Mouse (Mus musculus) CH12.LX (cell line): ENCODE data around the gene Slc22a16. TPM values are rescaled to one million over a fixed set of nuclear protein-coding genes. Genes with fewer than 3 reads are reported as not detected.

Experiments
- DNase-seq: peaks from one replicate; pipeline ENCODE4 v3.0.0-alpha.2; 2013; ENCODE audit errors: extremely low read depth
- H3K27ac ChIP-seq: 2 replicates; pipeline ENCODE4 v1.5.1; 2012; ENCODE audit warnings: low read depth, mild to moderate bottlenecking, control low read depth, moderate library complexity; ENCODE audit not compliant: insufficient read depth
- H3K27me3 ChIP-seq: replicated peaks from 2 replicates; pipeline ENCODE3; 2012; ENCODE audit warnings: inconsistent platforms
- H3K36me3 ChIP-seq, 2 experiments: replicated peaks in 1 of 2; 2 replicates each; pipeline versions ENCODE3 to v1.6.1; 2012; ENCODE audit warnings: inconsistent platforms in 1 of 2, low read length in 1 of 2, mild to moderate bottlenecking in 1 of 2, mixed read lengths in 1 of 2, moderate library complexity in 1 of 2; ENCODE audit not compliant: control insufficient read depth in 1 of 2, insufficient read depth in 1 of 2
- H3K4me1 ChIP-seq, 2 experiments: 2 replicates each; pipeline ENCODE4 v1.6.1; 2012; ENCODE audit warnings: inconsistent platforms in 1 of 2, moderate library complexity in 1 of 2; ENCODE audit not compliant: insufficient read depth in 2 of 2, control insufficient read depth in 1 of 2
- H3K4me2 ChIP-seq: 2 replicates; pipeline ENCODE4 v1.6.1; 2012; ENCODE audit warnings: low read depth, mild to moderate bottlenecking, control low read depth; ENCODE audit not compliant: poor library complexity, insufficient read depth, severe bottlenecking
- H3K4me3 ChIP-seq, 3 experiments: fragments of 150-350 bp in 1 of 3; sonication (generic) in 1 of 3; replicated peaks in 1 of 3; 2 replicates each; pipeline versions ENCODE3 to v1.5.1; 2011 to 2012; ENCODE audit warnings: low read depth in 2 of 3, low read length in 2 of 3, mild to moderate bottlenecking in 2 of 3, moderate library complexity in 2 of 3, control low read depth in 1 of 3, improper control_type of control experiment in 1 of 3, inconsistent platforms in 1 of 3, mixed read lengths in 1 of 3; ENCODE audit not compliant: poor library complexity in 1 of 3
- H3K79me2 ChIP-seq: replicated peaks from 2 replicates; pipeline ENCODE4 v1.6.1; 2012; ENCODE audit warnings: mild to moderate bottlenecking, moderate library complexity; ENCODE audit not compliant: control insufficient read depth, poor library complexity, insufficient read depth, severe bottlenecking; ENCODE audit errors: extremely low read depth
- H3K9ac ChIP-seq: 2 replicates; pipeline ENCODE4 v1.6.1; 2012; ENCODE audit warnings: low read depth, mild to moderate bottlenecking, control low read depth, moderate library complexity; ENCODE audit not compliant: insufficient read depth
- H3K9me3 ChIP-seq: replicated peaks from 2 replicates; pipeline ENCODE3; 2012; ENCODE audit warnings: low read length, inconsistent platforms, mixed read lengths
- BHLHE40 ChIP-seq: IDR thresholded peaks from 2 replicates; pipeline ENCODE4 v1.6.1; 2011; ENCODE audit warnings: mild to moderate bottlenecking, low read depth, low read length, improper control_type of control experiment
- CHD2 ChIP-seq: IDR thresholded peaks from 2 replicates; pipeline ENCODE4 v1.6.1; 2011; ENCODE audit warnings: low read length, improper control_type of control experiment
- CTCF ChIP-seq, 2 experiments: IDR thresholded peaks in 1 of 2; conservative IDR thresholded peaks in 1 of 2; 2 replicates each; pipeline ENCODE4 v1.5.1; 2011 to 2012; ENCODE audit warnings: low read depth in 2 of 2, low read length in 2 of 2, improper control_type of control experiment in 1 of 2, inconsistent platforms in 1 of 2, mild to moderate bottlenecking in 1 of 2, moderate library complexity in 1 of 2
- ELF1 ChIP-seq: IDR thresholded peaks from 2 replicates; pipeline ENCODE4 v1.6.1; 2014; ENCODE audit warnings: low read depth, mild to moderate bottlenecking, inconsistent platforms, low read length, improper control_type of control experiment
- ETS1 ChIP-seq: conservative IDR thresholded peaks from 2 replicates; pipeline ENCODE4 v1.6.1; 2012; ENCODE audit warnings: low read depth, mild to moderate bottlenecking, inconsistent platforms, low read length, improper control_type of control experiment, moderate library complexity
- GABPA ChIP-seq: IDR thresholded peaks from 2 replicates; pipeline ENCODE4 v1.6.1; 2012; ENCODE audit warnings: low read depth, low read length, improper control_type of control experiment, inconsistent platforms; ENCODE audit not compliant: insufficient replicate concordance
- IRF4 ChIP-seq: IDR thresholded peaks from 2 replicates; pipeline ENCODE4 v1.6.1; 2014; ENCODE audit warnings: low read depth, mild to moderate bottlenecking, inconsistent platforms, low read length, improper control_type of control experiment
- JUN ChIP-seq: IDR thresholded peaks from 2 replicates; pipeline ENCODE4 v1.6.1; 2011; ENCODE audit warnings: low read depth, mild to moderate bottlenecking, low read length, improper control_type of control experiment, moderate library complexity; ENCODE audit not compliant: insufficient read depth
- JUND ChIP-seq: conservative IDR thresholded peaks from 2 replicates; pipeline ENCODE4 v1.6.1; 2011; ENCODE audit warnings: low read depth, low read length, improper control_type of control experiment
- MAFK ChIP-seq: IDR thresholded peaks from 2 replicates; pipeline ENCODE4 v1.6.1; 2011; ENCODE audit warnings: low read length, improper control_type of control experiment; ENCODE audit not compliant: insufficient replicate concordance
- MXI1 ChIP-seq: IDR thresholded peaks from 2 replicates; pipeline ENCODE4 v1.6.1; 2011; ENCODE audit warnings: mild to moderate bottlenecking, low read depth, low read length, improper control_type of control experiment
- NRF1 ChIP-seq: IDR thresholded peaks from 2 replicates; pipeline ENCODE4 v1.6.1; 2014; ENCODE audit warnings: low read depth, mild to moderate bottlenecking, inconsistent platforms, low read length, improper control_type of control experiment, moderate library complexity
- PAX5 ChIP-seq: IDR thresholded peaks from 2 replicates; pipeline ENCODE4 v1.6.1; 2012; ENCODE audit warnings: low read length, inconsistent platforms, mixed read lengths
- RAD21 ChIP-seq: IDR thresholded peaks from 2 replicates; pipeline ENCODE4 v1.6.1; 2011; ENCODE audit warnings: low read depth, mild to moderate bottlenecking, low read length, improper control_type of control experiment, moderate library complexity
- SMC3 ChIP-seq: IDR thresholded peaks from 2 replicates; pipeline ENCODE4 v1.6.1; 2011; ENCODE audit warnings: low read depth, low read length, improper control_type of control experiment
- TCF12 ChIP-seq: IDR thresholded peaks from 2 replicates; pipeline ENCODE4 v1.6.1; 2014; ENCODE audit warnings: low read depth, mild to moderate bottlenecking, inconsistent platforms, low read length, improper control_type of control experiment
- UBTF ChIP-seq: IDR thresholded peaks from 2 replicates; pipeline ENCODE4 v1.6.1; 2012; ENCODE audit warnings: low read depth, mild to moderate bottlenecking, inconsistent platforms, low read length, improper control_type of control experiment, moderate library complexity
- ZMIZ1 ChIP-seq: IDR thresholded peaks from 2 replicates; pipeline ENCODE4 v1.6.1; 2012; ENCODE audit warnings: low read depth, mild to moderate bottlenecking, inconsistent platforms, low read length, improper control_type of control experiment
- ZNF384 ChIP-seq: IDR thresholded peaks from 2 replicates; pipeline ENCODE4 v1.6.1; 2012; ENCODE audit warnings: low read depth, low read length, improper control_type of control experiment, inconsistent platforms
- dilution Hi-C: fragments of 300-500 bp; cut with MboI; formaldehyde crosslinking; loops from 2 replicates; pipeline ENCODE4 v1.14.3; 2020; ENCODE audit warnings: low sequenced_read_pairs; ENCODE audit not compliant: extremely low pct_unique_long_range_greater_than_20kb, extremely low pct_ligation_motif_present
- in situ Hi-C: fragments of 300-500 bp; cut with MboI; formaldehyde crosslinking; loops from 3 replicates; pipeline ENCODE4 v1.14.3; 2019; ENCODE audit warnings: low sequenced_read_pairs, low pct_ligation_motif_present, low pct_unique_long_range_greater_than_20kb, mixed read lengths
- polyA plus RNA-seq: library from polyadenylated mRNA; unstranded; fragments of >175 nt; gene quantifications from 2 replicates; pipeline ENCODE4 v1.2.1, GENCODE M21; 2012; ENCODE audit warnings: low read depth; ENCODE audit not compliant: insufficient read length
- total RNA-seq, 2 experiments: library from RNA; depleted of rRNA; stranded (reverse); fragments of 300-350 nt in 1 of 2; fragments of >200 nt in 1 of 2; gene quantifications; 2 replicates each; pipeline ENCODE4 v1.2.3; 2012 to 2014

Gene Slc22a16
- total and polyA plus RNA-seq, 3 experiments = not detected

DNA sequence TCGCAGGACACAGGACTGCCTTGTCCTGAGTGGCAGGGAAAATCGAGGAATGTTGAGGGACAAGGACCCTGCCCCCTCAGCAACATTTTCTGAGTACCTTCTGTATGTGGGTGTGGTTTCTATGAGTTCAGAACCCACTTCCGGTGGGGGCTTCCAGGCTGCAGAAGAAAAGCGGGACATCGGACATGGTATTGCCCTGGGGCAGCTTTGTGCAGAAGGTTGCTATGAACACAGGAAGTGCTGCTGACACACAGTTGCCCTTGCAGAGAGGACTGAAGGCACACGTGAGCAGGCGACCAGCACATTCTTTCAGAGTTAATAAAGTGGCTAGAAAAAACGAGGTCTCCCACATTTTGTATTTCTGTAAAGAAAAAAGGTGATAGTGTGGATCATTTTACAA is 42.6 kb upstream of the Slc22a16 start:
- H3K4me3 ChIP-seq = no peak overlapping the region
- H3K27me3 ChIP-seq = no peaks in the 10 kb centered on the region
- H3K4me1 ChIP-seq = peaks cover 6 to 39% of the 10 kb centered on the region in 2 experiments
- H3K36me3 ChIP-seq = no peaks in the 10 kb centered on the region
- no peak overlapping the region for H3K9ac ChIP-seq
- peak; percentile 35 for DNase-seq
- dilution Hi-C loops (no loop called here), in situ Hi-C loops (loop anchor here (5.0 to 10.0 kb wide), 2 partner anchors 270 to 473 kb away; partner anchors contain the start of gene Gtf3c6)
- TF ChIP-seq MXI1 = no peak
- TF ChIP-seq ELF1 = peak; percentile 52; the same call in 1 of the 2 replicates
- peak; percentile 9; the same call in 1 of the 2 replicates for TF ChIP-seq IRF4
- TF ChIP-seq MAFK = no peak
- peak; percentile 86 for TF ChIP-seq BHLHE40
- no peak for TF ChIP-seq ETS1
- no peak for TF ChIP-seq UBTF
- TF ChIP-seq JUND = no peak
- TF ChIP-seq CTCF (conservative IDR thresholded peaks at IDR 0.05 in 1 of 2, IDR thresholded peaks at IDR 0.05 in 1 of 2; ENCODE audit: low read depth in 2 of 2, low read length in 2 of 2) = no peak
- no peak for TF ChIP-seq PAX5
- TF ChIP-seq GABPA = no peak
- H3K9me3 ChIP-seq = no peaks in the 10 kb centered on the region
- H3K4me2 ChIP-seq = peak overlapping the region; percentile 37; the same call in 1 of the 2 replicates
- H3K27ac ChIP-seq = no peak overlapping the region
- no peaks in the 10 kb centered on the region for H3K79me2 ChIP-seq

GRCm38 (mm10) chr10:40528668-40529067 is 41.5 kb upstream of the Slc22a16 start:
- no peak for DNase-seq
- H3K27me3 ChIP-seq = no peaks in the 10 kb centered on the region
- no peaks in the 10 kb centered on the region for H3K36me3 ChIP-seq
- no peak overlapping the region for H3K27ac ChIP-seq
- no peaks in the 10 kb centered on the region for H3K9me3 ChIP-seq
- dilution Hi-C loops (no loop called here), in situ Hi-C loops (loop anchor here (5.0 to 10.0 kb wide), 2 partner anchors 271 to 474 kb away; partner anchors contain the start of gene Gtf3c6)
- H3K4me3 ChIP-seq = no peak overlapping the region
- no peak overlapping the region for H3K4me2 ChIP-seq
- no peak overlapping the region for H3K9ac ChIP-seq
- peaks cover 6 to 39% of the 10 kb centered on the region in 2 experiments for H3K4me1 ChIP-seq
- no peaks in the 10 kb centered on the region for H3K79me2 ChIP-seq
- TF ChIP-seq CHD2 (no peak), TCF12 (no peak)

DNA sequence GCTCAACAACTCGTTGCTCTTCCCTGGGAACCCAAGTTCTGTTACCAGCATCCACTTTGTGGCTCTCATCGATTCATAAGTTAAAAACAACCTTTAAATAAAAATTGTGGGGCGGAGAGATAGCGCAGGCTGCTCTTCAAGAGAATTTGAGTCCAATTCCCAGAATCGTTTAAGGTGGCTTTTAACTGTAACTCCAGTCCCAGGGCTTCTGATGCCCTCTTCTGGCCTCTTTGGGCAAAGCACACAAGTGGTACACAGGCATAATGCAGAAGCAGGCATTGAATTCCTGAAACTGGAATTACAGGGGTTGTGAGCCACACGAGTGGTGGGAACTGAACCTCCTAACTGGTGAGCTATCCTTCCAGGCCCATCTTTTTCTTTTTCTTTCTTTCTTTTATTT is 40.5 kb upstream of the Slc22a16 start:
- H3K4me3 ChIP-seq = no peak overlapping the region

More for the DNA sequence above, 40.5 kb upstream of the Slc22a16 start:
- TF ChIP-seq NRF1 = no peak
- peak; percentile 43 for TF ChIP-seq SMC3
- TF ChIP-seq IRF4 = no peak
- TF ChIP-seq ETS1 = no peak
- TF ChIP-seq JUN = no peak
- no peak for TF ChIP-seq ZNF384
- peak; percentile 65 for TF ChIP-seq RAD21
- TF ChIP-seq CTCF (conservative IDR thresholded peaks at IDR 0.05 in 1 of 2, IDR thresholded peaks at IDR 0.05 in 1 of 2; ENCODE audit: low read depth in 2 of 2, low read length in 2 of 2) = peak; percentile 42 to 67; a peak in 3 of 4 replicates
- TF ChIP-seq ZMIZ1 = no peak
- no peaks in the 10 kb centered on the region for H3K27me3 ChIP-seq
- H3K9ac ChIP-seq = no peak overlapping the region
- peak; percentile 46 for DNase-seq
- H3K79me2 ChIP-seq = no peaks in the 10 kb centered on the region
- H3K36me3 ChIP-seq = no peaks in the 10 kb centered on the region
- H3K4me1 ChIP-seq = peaks cover 6 to 30% of the 10 kb centered on the region in 2 experiments
- in situ Hi-C loops = loop anchor here (5.0 to 10.0 kb wide), 2 partner anchors 272 to 475 kb away; partner anchors contain the start of gene Gtf3c6
- no peaks in the 10 kb centered on the region for H3K9me3 ChIP-seq
- dilution Hi-C loops = no loop called here
- H3K27ac ChIP-seq = no peak overlapping the region
- H3K4me2 ChIP-seq = no peak overlapping the region
